Mouse (Mus musculus) neural tube, embryonic 15.5 days (tissue): ENCODE data around the gene Ascl1. TPM values are rescaled to one million over a fixed set of nuclear protein-coding genes. Genes with fewer than 3 reads are reported as not detected.

Experiments used
- ATAC-seq: fragments of 200-750 bp; cut with Nextera tagmentation; 2 replicates; pipeline ENCODE4 v1.8.0; 2017; ENCODE audit warnings: mild to moderate bottlenecking, moderate TSS enrichment, moderate library complexity; ENCODE audit not compliant: low FRiP score
- H3K27ac ChIP-seq: fragments of 300-500 bp; sonication (generic); replicated peaks from 2 replicates; pipeline ENCODE4 v1.5.1; 2015; ENCODE audit warnings: mild to moderate bottlenecking, inconsistent platforms
- H3K27me3 ChIP-seq: fragments of 300-500 bp; sonication (generic); replicated peaks from 2 replicates; pipeline ENCODE4 v1.6.1; 2015; ENCODE audit warnings: inconsistent platforms
- H3K36me3 ChIP-seq: fragments of 300-500 bp; sonication (generic); 2 replicates; pipeline ENCODE4 v1.6.1; 2015; ENCODE audit warnings: inconsistent platforms
- H3K4me1 ChIP-seq: fragments of 300-500 bp; sonication (generic); 2 replicates; pipeline ENCODE4 v1.6.1; 2015; ENCODE audit warnings: inconsistent platforms
- H3K4me2 ChIP-seq: fragments of 300-500 bp; sonication (generic); 2 replicates; pipeline ENCODE4 v1.6.1; 2015; ENCODE audit warnings: inconsistent platforms, mild to moderate bottlenecking, moderate library complexity
- H3K4me3 ChIP-seq: fragments of 300-500 bp; sonication (generic); replicated peaks from 2 replicates; pipeline ENCODE4 v1.5.1; 2015; ENCODE audit warnings: mild to moderate bottlenecking, inconsistent platforms
- H3K9ac ChIP-seq: fragments of 300-500 bp; sonication (generic); replicated peaks from 2 replicates; pipeline ENCODE4 v1.6.1; 2015; ENCODE audit warnings: mild to moderate bottlenecking, inconsistent platforms
- H3K9me3 ChIP-seq: fragments of 300-500 bp; sonication (generic); replicated peaks from 2 replicates; pipeline ENCODE4 v1.6.1; 2016; ENCODE audit warnings: inconsistent platforms
- WGBS: fragments of 180-500 bp; shearing (Covaris S2); methylation state at CpG from one replicate; pipeline ENCODE4 v1.1.7; 2015; ENCODE audit warnings: mixed read lengths; 5-methylcytosine and 5-hydroxymethylcytosine counted together
- polyA plus RNA-seq: library from polyadenylated mRNA; unstranded; fragments of >200 nt; fragmentation: Nextera tagmentation; extraction: Ambion mirVana; gene quantifications from 2 replicates; pipeline ENCODE4 v1.2.1, GENCODE M21; 2015

The Ascl1 gene
- polyA plus RNA-seq = 5.2 and 7.4 TPM in 2 replicates

- under 1% methylated on average over 28 of the region's 34 CpGs for WGBS
These were observed at the start of gene Ascl1 for GRCm38 (mm10) chr10:87493576-87493975. TSS of gene Ascl1 (minus strand) at chr10:87493660.

GRCm38 (mm10) chr10:87534172-87534571, 40.7 kb upstream of the Ascl1 start:
- no peak overlapping the region for H3K4me2 ChIP-seq
- ATAC-seq = no peak
- H3K27me3 ChIP-seq = no peaks in the 10 kb centered on the region
- H3K4me3 ChIP-seq = no peak overlapping the region
- 73% methylated on average over 1 of the region's 1 CpGs for WGBS
- H3K9me3 ChIP-seq = no peaks in the 10 kb centered on the region
- no peaks in the 10 kb centered on the region for H3K4me1 ChIP-seq
- H3K9ac ChIP-seq = no peak overlapping the region
- H3K36me3 ChIP-seq = no peaks in the 10 kb centered on the region
- H3K27ac ChIP-seq = no peak overlapping the region

More at GRCm38 (mm10) chr10:87493576-87493975, at the start of gene Ascl1:
- peak within 1 kb of the TSS; percentile 74 for H3K4me3 ChIP-seq
- H3K9me3 ChIP-seq = no peaks in the 10 kb centered on the region
- H3K4me1 ChIP-seq = peaks cover 43% of the 10 kb centered on the region
- H3K9ac ChIP-seq = peak within 1 kb of the TSS; percentile 79
- peak; percentile 38 for ATAC-seq
- peaks cover 18% of the 10 kb centered on the region; the same call in 1 of the 2 replicates for H3K27me3 ChIP-seq
- H3K36me3 ChIP-seq = no peaks in the 10 kb centered on the region
- peak within 1 kb of the TSS; percentile 85 for H3K27ac ChIP-seq
- peak within 1 kb of the TSS; percentile 94 for H3K4me2 ChIP-seq

GRCm38 (mm10) chr10:87521646-87522045, 28.2 kb upstream of the Ascl1 start, which contains the start of gene Pah:
TSS of gene Pah (plus strand) at chr10:87521795.
- no peak for ATAC-seq
- H3K9ac ChIP-seq = no peak within 1 kb of the TSS
- no peaks in the 10 kb centered on the region for H3K27me3 ChIP-seq
- H3K4me2 ChIP-seq = no peak within 1 kb of the TSS
- H3K4me3 ChIP-seq = no peak within 1 kb of the TSS
- H3K4me1 ChIP-seq = no peaks in the 10 kb centered on the region
- no peaks in the 10 kb centered on the region for H3K9me3 ChIP-seq
- no peak within 1 kb of the TSS for H3K27ac ChIP-seq
- WGBS = 92% methylated on average over 5 of the region's 5 CpGs
- no peaks in the 10 kb centered on the region for H3K36me3 ChIP-seq

- no peak overlapping the region for H3K9ac ChIP-seq
- H3K9me3 ChIP-seq = no peaks in the 10 kb centered on the region
- no peak overlapping the region for H3K27ac ChIP-seq
- WGBS = 80% methylated on average over 4 of the region's 4 CpGs
- H3K4me1 ChIP-seq = no peaks in the 10 kb centered on the region
- H3K36me3 ChIP-seq = no peaks in the 10 kb centered on the region
- no peak for ATAC-seq
- H3K4me3 ChIP-seq = no peak overlapping the region
- no peak overlapping the region for H3K4me2 ChIP-seq
- H3K27me3 ChIP-seq = no peaks in the 10 kb centered on the region
These were observed 27.1 kb upstream of the Ascl1 start for GRCm38 (mm10) chr10:87520401-87521116.

GRCm38 (mm10) chr10:87518585-87518984, 25.1 kb upstream of the Ascl1 start:
- Histone ChIP-seq H3K27me3 (no peaks in the 10 kb centered on the region), H3K27ac (no peak overlapping the region), H3K36me3 (no peaks in the 10 kb centered on the region), H3K4me2 (no peak overlapping the region), H3K9me3 (no peaks in the 10 kb centered on the region), H3K4me3 (no peak overlapping the region), H3K9ac (no peak overlapping the region), H3K4me1 (no peaks in the 10 kb centered on the region)
- no peak for ATAC-seq
- WGBS = 91% methylated on average over 2 of the region's 2 CpGs

GRCm38 (mm10) chr10:87513052-87513451, 19.6 kb upstream of the Ascl1 start:
- no peak overlapping the region for H3K27ac ChIP-seq
- ATAC-seq = no peak
- H3K4me3 ChIP-seq = no peak overlapping the region
- H3K36me3 ChIP-seq = no peaks in the 10 kb centered on the region
- H3K9me3 ChIP-seq = no peaks in the 10 kb centered on the region
- H3K4me2 ChIP-seq = no peak overlapping the region
- H3K9ac ChIP-seq = no peak overlapping the region
- no peaks in the 10 kb centered on the region for H3K27me3 ChIP-seq
- H3K4me1 ChIP-seq = no peaks in the 10 kb centered on the region

GRCm38 (mm10) chr10:87508581-87508980, 15.1 kb upstream of the Ascl1 start:
- Histone ChIP-seq H3K9me3 (no peaks in the 10 kb centered on the region), H3K36me3 (no peaks in the 10 kb centered on the region), H3K4me2 (no peak overlapping the region), H3K4me3 (no peak overlapping the region), H3K9ac (no peak overlapping the region), H3K4me1 (peaks cover 3% of the 10 kb centered on the region; the same call in 1 of the 2 replicates), H3K27me3 (peaks cover 5% of the 10 kb centered on the region; the same call in 1 of the 2 replicates), H3K27ac (no peak overlapping the region)
- ATAC-seq = no peak
- WGBS = 81% methylated on average over 4 of the region's 4 CpGs

GRCm38 (mm10) chr10:87503946-87504345, 10.5 kb upstream of the Ascl1 start:
- Histone ChIP-seq H3K9ac (no peak overlapping the region), H3K4me2 (peak overlapping the region; percentile 47), H3K4me1 (peaks cover 20% of the 10 kb centered on the region), H3K9me3 (no peaks in the 10 kb centered on the region), H3K4me3 (no peak overlapping the region), H3K36me3 (no peaks in the 10 kb centered on the region), H3K27ac (no peak overlapping the region), H3K27me3 (peaks cover 21% of the 10 kb centered on the region)
- ATAC-seq = peak; percentile 71; the same call in 1 of the 2 replicates
- 2% methylated on average over 10 of the region's 10 CpGs for WGBS

- Histone ChIP-seq H3K4me2 (no peak overlapping the region), H3K4me1 (peaks cover 20% of the 10 kb centered on the region)
- WGBS = 13% methylated on average over 5 of the region's 5 CpGs
These were observed 8.8 kb upstream of the Ascl1 start for GRCm38 (mm10) chr10:87502283-87502682.

GRCm38 (mm10) chr10:87501659-87502042, 8.2 kb upstream of the Ascl1 start:
- no peak overlapping the region for H3K9ac ChIP-seq
- H3K27ac ChIP-seq = no peak overlapping the region
- H3K9me3 ChIP-seq = no peaks in the 10 kb centered on the region
- peak overlapping the region; percentile 14; the same call in 1 of the 2 replicates for H3K4me3 ChIP-seq
- no peaks in the 10 kb centered on the region for H3K36me3 ChIP-seq
- WGBS = 3% methylated on average over 7 of the region's 7 CpGs
- peaks cover 27% of the 10 kb centered on the region for H3K27me3 ChIP-seq
- peak; percentile 40; the same call in 1 of the 2 replicates for ATAC-seq
- H3K4me2 ChIP-seq = peak overlapping the region; percentile 45
- H3K4me1 ChIP-seq = peaks cover 20% of the 10 kb centered on the region

More at GRCm38 (mm10) chr10:87502283-87502682, 8.8 kb upstream of the Ascl1 start:
- no peak for ATAC-seq
- peaks cover 23% of the 10 kb centered on the region for H3K27me3 ChIP-seq
- H3K4me3 ChIP-seq = no peak overlapping the region
- no peak overlapping the region for H3K9ac ChIP-seq
- no peaks in the 10 kb centered on the region for H3K9me3 ChIP-seq
- H3K27ac ChIP-seq = no peak overlapping the region
- no peaks in the 10 kb centered on the region for H3K36me3 ChIP-seq

- Histone ChIP-seq H3K4me1 (peaks cover 20% of the 10 kb centered on the region), H3K9me3 (no peaks in the 10 kb centered on the region), H3K27me3 (peaks cover 29% of the 10 kb centered on the region), H3K36me3 (no peaks in the 10 kb centered on the region), H3K27ac (no peak overlapping the region), H3K4me3 (peak overlapping the region; percentile 14; the same call in 1 of the 2 replicates), H3K9ac (no peak overlapping the region), H3K4me2 (peak overlapping the region; percentile 45)
- no peak for ATAC-seq
- WGBS = 4% methylated on average over 20 of the region's 20 CpGs
These were observed 7.6 kb upstream of the Ascl1 start for GRCm38 (mm10) chr10:87500926-87501658.

- whole genome bisulfite sequencing = 96% methylated on average over 2 of the region's 2 CpGs
- H3K27ac ChIP-seq = no peak overlapping the region
- no peaks in the 10 kb centered on the region for H3K36me3 ChIP-seq
- no peak for ATAC-seq
- H3K4me2 ChIP-seq = no peak overlapping the region
- H3K4me1 ChIP-seq = peaks cover 37% of the 10 kb centered on the region
- no peak overlapping the region for H3K9ac ChIP-seq
- H3K9me3 ChIP-seq = no peaks in the 10 kb centered on the region
- no peak overlapping the region for H3K4me3 ChIP-seq
- H3K27me3 ChIP-seq = peaks cover 25% of the 10 kb centered on the region
These were observed 3.6 kb upstream of the Ascl1 start for GRCm38 (mm10) chr10:87497056-87497455.
